Mouse (Mus musculus) hindbrain, embryonic 16.5 days (tissue): ENCODE data around the gene Pygo2. TPM values are rescaled to one million over a fixed set of nuclear protein-coding genes. Genes with fewer than 3 reads are reported as not detected.
A peak's percentile ranks its signal among the peaks of the same experiment; 100 is the strongest.

Experiments used
- ATAC-seq: fragments of 200-750 bp; cut with Nextera tagmentation; 2 replicates; pipeline ENCODE4 v1.8.0; 2017; ENCODE audit warnings: moderate TSS enrichment, moderate library complexity
- H3K27ac ChIP-seq: fragments of 300-500 bp; sonication (generic); 2 replicates; pipeline ENCODE4 v1.5.1; 2014; ENCODE audit warnings: low read depth, mild to moderate bottlenecking, control low read depth, low read length, moderate library complexity
- H3K27me3 ChIP-seq: fragments of 300-500 bp; sonication (generic); replicated peaks from 2 replicates; pipeline ENCODE4 v1.6.1; 2014; ENCODE audit warnings: low read length; ENCODE audit not compliant: control insufficient read depth, insufficient read depth
- H3K36me3 ChIP-seq: fragments of 300-500 bp; sonication (generic); 2 replicates; pipeline ENCODE4 v1.6.1; 2014; ENCODE audit warnings: mild to moderate bottlenecking, low read length, moderate library complexity, mixed read lengths; ENCODE audit not compliant: control insufficient read depth, insufficient read depth
- H3K4me1 ChIP-seq: fragments of 300-500 bp; sonication (generic); 2 replicates; pipeline ENCODE4 v1.6.1; 2014; ENCODE audit warnings: low read depth, low read length; ENCODE audit not compliant: control insufficient read depth, insufficient read depth
- H3K4me2 ChIP-seq: fragments of 300-500 bp; sonication (generic); 2 replicates; pipeline ENCODE4 v1.6.1; 2014; ENCODE audit warnings: mild to moderate bottlenecking, low read length, control low read depth, moderate library complexity
- H3K4me3 ChIP-seq: fragments of 300-500 bp; sonication (generic); 2 replicates; pipeline ENCODE4 v1.5.1; 2014; ENCODE audit warnings: mild to moderate bottlenecking, low read length, control low read depth, moderate library complexity
- H3K9ac ChIP-seq: fragments of 300-500 bp; sonication (generic); 2 replicates; pipeline ENCODE4 v1.6.1; 2014; ENCODE audit warnings: low read depth, mild to moderate bottlenecking, control low read depth, low read length, moderate library complexity
- H3K9me3 ChIP-seq: fragments of 300-500 bp; sonication (generic); 2 replicates; pipeline ENCODE4 v1.6.1; 2014; ENCODE audit warnings: mild to moderate bottlenecking, low read length, moderate library complexity; ENCODE audit not compliant: control insufficient read depth
- WGBS: fragments of 180-500 bp; shearing (Covaris S2); extraction: QIAGEN DNeasy Blood & Tissue Kit; methylation state at CpG from one replicate; pipeline ENCODE4 v1.1.7; 2014; 5-methylcytosine and 5-hydroxymethylcytosine counted together
- polyA plus RNA-seq: library from polyadenylated mRNA; unstranded; fragments of >200 nt; fragmentation: Nextera tagmentation; extraction: Ambion mirVana; gene quantifications from 2 replicates; pipeline ENCODE4 v1.2.1, GENCODE M21; 2015

The Pygo2 gene
- polyA plus RNA-seq, 1 experiment from 2014 or later, result 34.1 TPM

DNA sequence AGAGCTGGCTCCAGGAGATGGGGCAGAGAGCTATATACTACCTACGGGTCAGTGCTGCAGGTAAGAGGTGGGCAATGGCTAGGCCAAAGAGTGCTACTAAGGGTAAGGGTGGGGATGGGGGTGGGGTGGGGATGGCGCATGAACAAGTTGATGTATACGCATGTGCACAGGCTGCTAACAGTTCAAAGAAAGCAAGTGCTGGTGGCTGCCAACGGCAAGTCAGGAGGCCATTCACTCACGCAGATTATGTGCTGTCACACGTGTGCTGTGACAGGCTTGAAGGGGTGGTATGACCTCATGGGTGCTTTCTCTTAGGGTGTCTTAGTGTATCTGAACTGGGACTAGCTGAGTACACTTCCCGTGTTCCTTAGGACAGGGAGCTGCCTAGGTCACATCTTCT is 28.7 kb upstream of the Pygo2 start:
- WGBS, result 90% methylated on average over 7 of the region's 7 CpGs
- no peak for ATAC-seq
- Histone ChIP-seq H3K27ac (no peak overlapping the region), H3K4me1 (peaks cover 5% of the 10 kb centered on the region), H3K4me2 (no peak overlapping the region), H3K9me3 (no peaks in the 10 kb centered on the region), H3K4me3 (no peak overlapping the region), H3K9ac (no peak overlapping the region), H3K27me3 (peaks cover 4% of the 10 kb centered on the region; the same call in 1 of the 2 replicates), H3K36me3 (peaks cover 15% of the 10 kb centered on the region)

DNA sequence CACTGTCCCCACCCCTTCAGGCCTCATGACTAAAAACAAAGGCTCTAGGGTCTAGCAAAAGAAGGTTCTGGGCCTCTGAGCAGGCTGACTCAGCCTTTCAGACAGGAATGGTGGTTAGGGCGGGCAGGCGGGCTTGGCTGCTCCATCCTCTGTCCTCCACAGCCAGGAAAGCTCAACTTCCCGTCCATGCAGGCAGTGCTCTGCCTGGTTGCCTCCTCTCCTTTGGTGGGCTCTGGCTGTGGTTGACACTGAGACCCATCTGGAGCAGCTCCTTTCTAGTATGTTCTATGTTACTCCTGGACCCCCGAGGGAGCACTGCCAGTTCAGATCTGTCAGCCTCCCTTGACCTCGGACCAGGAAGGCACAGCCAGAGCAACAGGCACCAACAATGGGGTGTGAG is 27.3 kb upstream of the Pygo2 start, which contains the start of gene Lenep:
Gene Lenep, minus strand, starts transcription at position 101 of the 400 bp plus-strand sequence.
- Histone ChIP-seq H3K9ac (no peak within 1 kb of the TSS), H3K9me3 (no peaks in the 10 kb centered on the region), H3K27me3 (no peaks in the 10 kb centered on the region), H3K4me1 (no peaks in the 10 kb centered on the region), H3K4me3 (no peak within 1 kb of the TSS), H3K4me2 (no peak within 1 kb of the TSS), H3K27ac (no peak within 1 kb of the TSS), H3K36me3 (peaks cover 15% of the 10 kb centered on the region)
- no peak for ATAC-seq
- 68% methylated on average over 5 of the region's 5 CpGs for WGBS

DNA sequence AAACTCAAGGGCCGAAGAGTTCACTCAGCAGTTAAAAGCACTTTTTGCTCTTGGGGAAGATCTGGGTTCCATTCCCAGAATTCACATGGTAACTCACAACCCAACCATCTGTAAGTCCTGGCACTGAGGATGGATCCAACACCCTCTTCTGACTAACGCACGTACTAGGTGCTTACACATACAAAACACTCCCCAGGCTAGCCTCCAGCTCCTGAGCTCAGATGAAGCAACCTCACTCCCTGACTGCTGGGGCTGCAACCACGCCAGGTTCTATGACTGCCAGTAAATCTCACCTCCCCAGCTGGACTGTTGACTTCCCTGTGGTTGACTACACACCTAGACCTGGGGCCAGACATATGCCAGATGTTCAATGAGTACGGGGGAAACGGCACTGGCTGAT is 23.1 kb upstream of the Pygo2 start:
- H3K4me2 ChIP-seq, result no peak overlapping the region
- H3K36me3 ChIP-seq, result peaks cover 14% of the 10 kb centered on the region
- H3K4me1 ChIP-seq, result peaks cover 7% of the 10 kb centered on the region
- no peak overlapping the region for H3K27ac ChIP-seq
- H3K27me3 ChIP-seq, result no peaks in the 10 kb centered on the region
- H3K9ac ChIP-seq, result no peak overlapping the region
- H3K4me3 ChIP-seq, result no peak overlapping the region
- ATAC-seq, result no peak
- WGBS, result 91% methylated on average over 6 of the region's 6 CpGs
- no peaks in the 10 kb centered on the region for H3K9me3 ChIP-seq

DNA sequence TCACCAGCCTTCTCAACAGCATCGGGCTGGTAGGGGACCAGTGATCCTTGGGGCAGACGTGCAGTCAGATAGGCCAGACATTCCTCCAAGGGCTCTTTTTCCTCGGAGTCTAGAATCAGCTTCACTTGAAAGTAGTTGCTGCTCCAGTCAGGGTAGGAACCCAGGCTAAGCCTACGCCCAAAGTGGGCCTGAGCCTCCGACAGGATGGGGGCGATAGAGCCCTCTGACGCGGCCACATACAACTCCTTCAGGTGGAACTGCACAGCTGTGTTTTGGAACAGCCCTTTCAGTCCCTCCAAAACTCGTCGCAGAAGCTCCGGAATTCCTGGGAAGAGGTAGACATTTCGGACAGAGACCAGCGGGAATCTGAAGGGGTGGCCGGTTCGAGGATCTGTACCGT is 21.6 kb upstream of the Pygo2 start:
- H3K9ac ChIP-seq, result no peak overlapping the region
- H3K36me3 ChIP-seq, result peaks cover 6% of the 10 kb centered on the region
- peaks cover 7% of the 10 kb centered on the region for H3K4me1 ChIP-seq
- H3K9me3 ChIP-seq, result no peaks in the 10 kb centered on the region
- no peak overlapping the region for H3K4me3 ChIP-seq
- WGBS, result 62% methylated on average over 16 of the region's 16 CpGs
- no peak overlapping the region for H3K27ac ChIP-seq
- ATAC-seq, result no peak
- H3K27me3 ChIP-seq, result no peaks in the 10 kb centered on the region
- H3K4me2 ChIP-seq, result no peak overlapping the region

DNA sequence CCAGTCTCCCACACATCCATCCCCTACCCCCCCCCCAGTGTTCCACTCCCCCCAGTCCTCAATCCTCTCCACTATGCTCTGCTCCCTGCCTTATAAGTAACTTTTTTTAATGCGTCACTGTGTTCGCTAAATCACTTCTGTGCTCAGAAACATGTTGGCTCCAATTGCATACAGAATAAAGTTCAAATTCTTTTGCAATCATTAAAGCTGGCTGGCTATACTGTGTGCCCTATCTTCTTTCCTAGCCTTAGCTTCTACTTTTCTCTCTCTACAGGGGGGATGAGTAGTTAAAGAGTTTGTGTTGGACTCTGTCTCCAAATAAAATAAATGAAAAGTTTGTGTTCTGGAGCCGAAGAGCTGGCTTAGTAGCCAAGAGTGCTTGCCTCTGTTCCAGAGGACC is 20.3 kb upstream of the Pygo2 start:
- Histone ChIP-seq H3K9ac (no peak overlapping the region), H3K36me3 (peaks cover 8% of the 10 kb centered on the region), H3K4me3 (no peak overlapping the region), H3K27ac (no peak overlapping the region), H3K27me3 (no peaks in the 10 kb centered on the region), H3K9me3 (no peaks in the 10 kb centered on the region), H3K4me1 (peaks cover 7% of the 10 kb centered on the region), H3K4me2 (no peak overlapping the region)
- 96% methylated on average over 3 of the region's 3 CpGs for WGBS
- no peak for ATAC-seq

DNA sequence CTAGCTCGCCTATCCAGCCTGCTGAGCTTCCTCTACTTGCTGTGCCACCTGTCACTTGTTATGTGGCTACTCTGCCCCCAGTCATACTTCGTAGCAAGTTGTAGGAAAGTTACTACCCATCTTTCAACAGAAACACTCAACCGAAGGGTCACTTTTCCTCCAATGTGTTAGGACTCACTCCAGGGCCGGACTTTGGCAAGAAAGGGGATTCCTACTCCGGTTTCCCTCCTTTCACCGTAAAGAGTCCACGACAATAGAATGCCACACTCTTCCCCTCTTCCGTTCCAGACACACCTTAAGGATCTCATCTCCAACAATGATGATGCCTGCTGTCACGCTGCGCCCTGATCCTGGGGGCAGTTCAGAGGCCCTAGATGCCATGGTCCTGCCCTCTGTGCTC is 19.1 kb upstream of the Pygo2 start:
- Histone ChIP-seq H3K4me3 (peak overlapping the region; percentile 59), H3K36me3 (peaks cover 11% of the 10 kb centered on the region), H3K4me1 (peaks cover 7% of the 10 kb centered on the region), H3K27ac (peak overlapping the region; percentile 78), H3K9ac (peak overlapping the region; percentile 68), H3K4me2 (peak overlapping the region; percentile 79), H3K27me3 (no peaks in the 10 kb centered on the region), H3K9me3 (no peaks in the 10 kb centered on the region)
- WGBS, result 82% methylated on average over 10 of the region's 10 CpGs
- no peak for ATAC-seq

DNA sequence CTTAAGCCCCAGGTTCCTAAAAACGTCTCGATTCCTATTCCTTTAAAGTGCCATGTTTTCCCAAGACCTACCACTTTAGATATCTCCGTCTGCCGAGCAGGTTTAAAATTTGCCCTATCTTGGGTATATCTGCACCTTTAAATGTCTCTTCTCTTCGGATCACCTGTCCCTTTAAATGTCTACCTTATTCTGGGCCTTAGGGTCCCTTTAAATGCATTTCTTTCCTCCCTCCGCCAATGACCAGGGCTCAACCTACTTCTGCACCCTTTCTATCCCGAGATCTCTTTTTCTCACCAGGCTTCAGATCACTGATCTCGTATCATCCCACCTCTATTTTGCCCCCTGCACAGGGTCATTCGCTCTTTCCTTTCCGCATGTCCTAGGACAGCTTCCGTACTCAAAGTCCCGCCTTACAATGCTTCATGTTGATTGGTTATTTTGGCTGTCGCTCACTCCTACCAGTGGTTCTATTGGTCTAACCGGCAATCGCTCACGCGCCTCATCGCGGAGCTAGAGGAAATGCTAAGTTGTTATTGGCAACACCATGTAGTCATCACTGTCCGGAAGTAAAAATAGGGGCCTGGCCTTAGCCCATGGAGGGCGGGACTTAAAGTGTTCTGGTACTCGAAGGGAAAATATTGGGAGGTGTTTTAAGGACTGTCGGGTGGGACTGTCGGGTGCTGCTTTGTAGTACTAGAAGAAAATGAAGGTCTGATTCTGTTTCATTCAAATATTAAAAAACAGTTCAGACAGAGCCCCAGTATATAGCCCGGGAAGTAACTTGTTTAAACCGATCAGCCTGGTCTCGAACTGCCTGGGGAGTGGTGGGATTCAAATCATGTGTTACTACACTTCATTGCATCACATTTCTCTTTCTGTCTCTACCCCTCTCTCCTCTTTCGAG is 18.3 kb upstream of the Pygo2 start, which contains the start of gene Flad1:
Gene Flad1, minus strand, starts transcription at position 381 of the 904 bp plus-strand sequence.
- no peaks in the 10 kb centered on the region for H3K27me3 ChIP-seq
- ATAC-seq, result peak; percentile 99
- H3K4me1 ChIP-seq, result peaks cover 9% of the 10 kb centered on the region
- WGBS, result 3% methylated on average over 28 of the region's 28 CpGs
- H3K27ac ChIP-seq, result peak within 1 kb of the TSS; percentile 78
- H3K9me3 ChIP-seq, result no peaks in the 10 kb centered on the region
- H3K4me3 ChIP-seq, result peak within 1 kb of the TSS; percentile 59
- H3K36me3 ChIP-seq, result peaks cover 11% of the 10 kb centered on the region
- H3K9ac ChIP-seq, result peak within 1 kb of the TSS; percentile 68
- peak within 1 kb of the TSS; percentile 79 for H3K4me2 ChIP-seq

DNA sequence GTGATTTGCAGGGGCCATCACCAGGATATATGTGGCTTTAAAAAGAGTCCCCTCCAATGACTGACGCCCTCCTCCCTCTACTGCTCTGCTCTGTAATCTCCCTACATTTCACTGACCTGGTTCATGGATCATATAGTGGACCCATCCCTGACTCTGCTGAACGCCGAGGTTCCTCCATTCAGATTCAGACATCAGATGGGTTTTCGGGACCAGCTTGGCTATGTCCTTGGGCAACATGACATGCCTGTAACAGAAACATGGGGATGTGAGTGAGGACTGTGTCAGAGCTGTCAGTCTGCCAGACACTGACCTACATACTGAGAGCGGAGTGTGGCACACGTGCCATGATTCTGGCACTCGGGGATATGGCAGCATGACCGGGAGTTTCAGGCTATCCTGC is 13.9 kb upstream of the Pygo2 start:
- no peak for ATAC-seq
- H3K9ac ChIP-seq, result no peak overlapping the region
- 94% methylated on average over 8 of the region's 8 CpGs for WGBS
- no peak overlapping the region for H3K27ac ChIP-seq
- peaks cover 7% of the 10 kb centered on the region for H3K36me3 ChIP-seq
- no peak overlapping the region for H3K4me2 ChIP-seq
- H3K4me3 ChIP-seq, result no peak overlapping the region
- H3K9me3 ChIP-seq, result no peaks in the 10 kb centered on the region
- peaks cover 26% of the 10 kb centered on the region for H3K4me1 ChIP-seq
- no peaks in the 10 kb centered on the region for H3K27me3 ChIP-seq

DNA sequence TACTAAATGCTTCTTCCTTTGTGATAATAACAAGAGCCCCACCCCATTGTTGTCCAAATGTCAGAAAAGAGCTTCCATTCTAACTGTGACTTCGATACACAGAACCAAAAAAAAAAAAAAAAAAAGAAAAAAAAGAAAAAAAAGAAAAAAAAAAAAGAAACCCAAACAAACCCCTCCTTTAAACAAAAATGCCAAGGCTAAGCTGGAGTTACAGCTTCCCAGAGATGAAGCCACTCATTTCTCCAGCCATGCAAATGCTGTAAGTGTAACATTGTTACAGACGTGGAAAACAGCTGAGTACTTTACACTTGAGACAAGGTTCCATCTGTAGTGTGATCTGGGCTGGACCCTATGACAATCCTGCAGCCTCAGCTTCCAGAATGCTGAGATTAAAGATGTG is 12.9 kb upstream of the Pygo2 start:
- H3K9ac ChIP-seq, result peak overlapping the region; percentile 58
- no peak for ATAC-seq
- WGBS, result 33% methylated on average over 2 of the region's 2 CpGs

More for the DNA sequence above, 12.9 kb upstream of the Pygo2 start:
- no peaks in the 10 kb centered on the region for H3K9me3 ChIP-seq
- H3K4me3 ChIP-seq, result peak overlapping the region; percentile 63
- H3K4me2 ChIP-seq, result peak overlapping the region; percentile 99
- peaks cover 7% of the 10 kb centered on the region for H3K36me3 ChIP-seq
- H3K27ac ChIP-seq, result no peak overlapping the region
- no peaks in the 10 kb centered on the region for H3K27me3 ChIP-seq
- peaks cover 27% of the 10 kb centered on the region for H3K4me1 ChIP-seq
